Mouse (Mus musculus): ENCODE measurements at regions not wholly inside any gene's neighbourhood (a gene's known extent, or its start where the extent isn't known, plus 50 kb on each side); places are given as distances from the start of the nearest gene placed in this dataset.
"Not testable (repeated sequence)": the region's sequence is repeated elsewhere in the genome, so short reads cannot be mapped to it uniquely, and the experiment has no call there.

- TF ChIP-seq POLR2A (IDR thresholded peaks at IDR 0.05; ENCODE audit: borderline replicate concordance, extremely low read depth, low read depth, low read length); CTCF (IDR thresholded peaks at IDR 0.05; ENCODE audit: insufficient read depth, low read length): not testable (repeated sequence)
Measured at GRCm38 (mm10) chr14:53267693-53268092, 772.1 kb upstream of the Olfr1507 start.
